Mouse (Mus musculus) liver, embryonic 14.5 days (tissue): ENCODE measurements around the gene Rpgr.

Experiments
- CTCF ChIP-seq: IDR thresholded peaks from 2 replicates; pipeline ENCODE4 v1.5.1; 2016; ENCODE audit warnings: antibody characterized with exemption, low read depth, control low read depth
- EP300 ChIP-seq: IDR thresholded peaks from 2 replicates; pipeline ENCODE4 v1.6.1; 2016; ENCODE audit warnings: antibody characterized with exemption, low read depth

DNA sequence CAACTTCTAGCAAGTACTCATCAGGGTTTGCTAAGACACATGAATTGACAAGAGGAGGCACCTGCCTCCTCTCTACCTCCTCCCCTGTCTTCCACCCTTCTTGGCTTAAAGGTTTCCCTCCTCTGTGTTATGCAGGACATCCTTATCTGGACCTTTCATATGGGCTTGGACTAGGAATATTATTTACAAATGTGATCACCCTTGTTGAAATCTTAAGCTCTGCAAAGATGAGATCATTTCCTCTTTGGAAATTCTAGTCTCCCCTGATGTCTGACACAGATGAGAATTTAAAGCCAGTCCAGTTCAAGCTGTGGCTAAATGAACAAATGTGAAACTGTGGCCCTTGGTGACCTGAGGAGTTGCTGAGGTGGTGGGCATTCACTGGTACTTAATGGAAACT is 34.6 kb upstream of the Rpgr start:
- TF ChIP-seq EP300 = no peak
- TF ChIP-seq CTCF = no peak
